Mouse (Mus musculus) heart, adult 2 months (tissue): ENCODE measurements around the gene Zswim4. TPM values are rescaled to one million over a fixed set of nuclear protein-coding genes. Genes with fewer than 3 reads are reported as not detected.

ENCODE experiments used
- DNase-seq, 2 experiments: peaks; one replicate each; pipeline ENCODE4 v3.0.0; 2021
- H3K27ac ChIP-seq: fragments of 200-600 bp; 2 replicates; pipeline ENCODE4 v1.8.1; 2022
- H3K27me3 ChIP-seq: fragments of 200-500 bp; 2 replicates; pipeline ENCODE4 v1.6.1; 2012; ENCODE audit warnings: mild to moderate bottlenecking, low read length, inconsistent platforms, mixed read lengths; ENCODE audit not compliant: control insufficient read depth, insufficient read depth
- H3K36me3 ChIP-seq: fragments of 200-500 bp; 2 replicates; pipeline ENCODE4 v1.6.1; 2012; ENCODE audit warnings: low read length, inconsistent platforms; ENCODE audit not compliant: control insufficient read depth, insufficient read depth
- H3K4me1 ChIP-seq: fragments of 200-500 bp; 2 replicates; pipeline ENCODE4 v1.6.1; 2011; ENCODE audit warnings: low read length; ENCODE audit not compliant: control insufficient read depth, insufficient read depth
- H3K4me3 ChIP-seq: fragments of 200-600 bp; 2 replicates; pipeline ENCODE4 v1.8.1; 2022
- H3K79me2 ChIP-seq: fragments of 200-500 bp; replicated peaks from 2 replicates; pipeline ENCODE4 v1.6.1; 2012; ENCODE audit warnings: mild to moderate bottlenecking, inconsistent platforms, low read length, moderate library complexity, mixed read lengths; ENCODE audit not compliant: control insufficient read depth, insufficient read depth
- H3K9ac ChIP-seq: fragments of 200-500 bp; 2 replicates; pipeline ENCODE4 v1.6.1; 2012; ENCODE audit warnings: low read depth, mild to moderate bottlenecking, control low read depth, inconsistent platforms, low read length, mixed read lengths
- CTCF ChIP-seq: fragments of 200-600 bp; IDR thresholded peaks from 2 replicates; pipeline ENCODE4 v1.8.1; 2022; ENCODE audit warnings: antibody characterized with exemption, mild to moderate bottlenecking, moderate library complexity
- EP300 ChIP-seq: fragments of 200-500 bp; IDR thresholded peaks from 2 replicates; pipeline ENCODE4 v1.6.1; 2011; ENCODE audit warnings: low read depth, low read length, control low read depth; ENCODE audit not compliant: insufficient read depth
- POLR2A ChIP-seq: fragments of 200-500 bp; IDR thresholded peaks from 2 replicates; pipeline ENCODE4 v1.6.1; 2011; ENCODE audit warnings: mild to moderate bottlenecking, low read depth, low read length, control low read depth; ENCODE audit not compliant: insufficient read depth
- WGBS: fragments of 180-500 bp; shearing (Covaris S2); methylation state at CpG from one replicate; pipeline ENCODE4 v1.1.7; 2018; 5-methylcytosine and 5-hydroxymethylcytosine counted together
- intact Hi-C: fragments of 180-260 bp; cut with DNase I; formaldehyde crosslinking; loops from one replicate; pipeline ENCODE4 v1.15.1; 2025
- polyA plus RNA-seq: library from polyadenylated mRNA; depleted of rRNA; stranded (reverse); fragments of >200 nt; gene quantifications from 2 replicates; pipeline ENCODE4 v1.2.3, GENCODE M21; 2012
- total RNA-seq, 2 experiments: library from RNA; stranded (reverse); gene quantifications; 2 replicates each; pipeline ENCODE4 v1.2.3; 2021

Gene Zswim4
- total and polyA plus RNA-seq, 3 experiments: 6.8 to 10.4 (median 8.2) TPM

DNA sequence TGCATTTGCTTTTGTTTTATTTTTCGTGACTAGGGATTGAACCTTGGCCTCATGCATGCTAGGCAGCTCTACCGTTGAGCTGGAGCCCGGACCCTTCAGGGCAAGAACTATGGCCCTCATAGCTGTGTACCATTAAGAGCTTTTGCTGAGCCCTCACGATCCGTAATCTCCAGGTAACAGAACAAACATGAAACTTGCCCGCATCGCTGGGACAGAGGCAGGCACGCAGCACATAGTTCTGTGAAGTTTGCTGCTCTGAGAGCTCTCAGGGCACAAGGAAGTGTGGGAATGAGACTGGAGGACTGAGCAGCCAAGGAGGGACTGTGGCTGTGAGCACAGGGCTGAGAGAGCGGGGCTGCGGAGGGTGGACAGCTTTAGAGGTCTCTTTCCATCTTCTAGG lies 48.2 kb downstream of the Zswim4 start:
- no peak for TF ChIP-seq EP300
- TF ChIP-seq POLR2A: no peak
- TF ChIP-seq CTCF: no peak
- DNase-seq: no peak
- peaks cover 17% of the 10 kb centered on the region for H3K4me1 ChIP-seq
- H3K36me3 ChIP-seq: no peaks in the 10 kb centered on the region; the same call in 1 of the 2 replicates
- H3K4me3 ChIP-seq: no peak overlapping the region
- H3K27ac ChIP-seq: peak overlapping the region; percentile 97
- no peaks in the 10 kb centered on the region for H3K79me2 ChIP-seq
- WGBS: 85% methylated on average over 10 of the region's 10 CpGs
- no peak overlapping the region for H3K9ac ChIP-seq
- H3K27me3 ChIP-seq: no peaks in the 10 kb centered on the region
- intact Hi-C loops: loop anchor here (1.0 to 10.0 kb wide), 2 partner anchors 16 to 444 kb away; partner anchors contain the start of gene Adgre5

DNA sequence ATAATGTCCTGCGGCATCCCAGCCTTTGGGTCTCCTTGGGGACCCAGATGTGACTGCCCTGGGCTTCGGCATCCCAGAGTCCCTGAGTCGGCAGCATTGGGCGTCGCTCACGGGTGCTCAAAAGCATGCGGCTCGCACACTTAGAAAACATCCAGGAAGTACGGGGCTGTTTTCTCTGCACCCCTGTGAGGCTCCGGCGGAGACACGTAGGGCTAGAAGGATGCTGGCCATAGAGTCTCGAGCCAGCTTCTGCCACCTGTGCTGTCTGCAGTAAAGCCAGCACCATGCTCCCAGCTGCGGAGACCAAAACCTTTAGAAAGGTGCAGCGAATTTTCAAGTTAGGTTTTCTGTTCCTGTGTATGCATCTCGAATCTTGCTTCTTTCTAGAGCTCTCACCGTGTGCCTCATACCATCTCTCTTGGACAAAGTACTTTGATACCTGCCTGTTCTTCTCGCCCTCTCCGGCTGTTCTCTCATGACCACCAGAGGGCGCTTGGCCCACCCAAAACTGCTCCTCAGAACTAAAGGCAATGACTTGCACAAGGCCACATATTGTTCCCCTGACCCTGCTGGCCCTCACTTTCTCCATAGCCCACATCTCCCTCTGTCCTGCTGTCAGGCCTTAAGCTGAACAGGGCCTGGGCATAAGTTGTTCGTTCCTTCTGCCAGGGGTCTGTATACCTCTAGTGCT lies 49.6 kb downstream of the Zswim4 start:
- peak overlapping the region; percentile 63 for H3K9ac ChIP-seq

DNA sequence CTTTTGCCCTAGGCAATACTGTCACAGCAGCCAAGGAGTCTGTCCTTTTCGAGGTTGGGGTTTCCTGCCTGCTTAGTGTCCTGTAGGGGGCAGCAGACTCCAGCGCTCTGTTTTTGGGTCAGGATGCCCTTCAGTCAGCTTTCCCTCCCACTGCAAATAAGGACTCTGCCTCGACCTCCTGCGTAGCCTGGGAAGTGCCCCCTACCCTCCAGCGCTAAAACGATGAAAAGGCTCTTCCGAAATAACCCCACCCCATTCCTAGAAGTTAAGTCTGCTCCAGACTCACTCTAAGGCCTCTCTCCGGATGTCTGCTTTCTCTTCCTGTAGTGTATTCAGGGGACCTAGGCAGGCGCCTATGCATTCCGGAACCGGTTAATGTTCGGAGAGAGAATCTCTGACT lies 50.3 kb downstream of the Zswim4 start:
- 2% methylated on average over 12 of the region's 12 CpGs for WGBS
- peaks cover 12% of the 10 kb centered on the region for H3K4me1 ChIP-seq
- peak overlapping the region; percentile 88 for H3K27ac ChIP-seq
- TF ChIP-seq POLR2A (peak; percentile 63), EP300 (peak; percentile 95), CTCF (no peak; the same call in 1 of the 2 replicates)
- peak overlapping the region; percentile 31 for H3K4me3 ChIP-seq
- H3K79me2 ChIP-seq: no peaks in the 10 kb centered on the region
- H3K9ac ChIP-seq: peak overlapping the region; percentile 63
- DNase-seq: peak; percentile 81 to 86
- H3K27me3 ChIP-seq: no peaks in the 10 kb centered on the region
- no peaks in the 10 kb centered on the region; the same call in 1 of the 2 replicates for H3K36me3 ChIP-seq
- intact Hi-C loops: loop anchor here (1.0 to 10.0 kb wide), 4 partner anchors 99 to 442 kb away; partner anchors contain the start of gene Adgre5

More for the DNA sequence above, 49.6 kb downstream of the Zswim4 start:
- peak; percentile 81 for DNase-seq
- WGBS: 5% methylated on average over 21 of the region's 21 CpGs
- H3K36me3 ChIP-seq: no peaks in the 10 kb centered on the region; the same call in 1 of the 2 replicates
- TF ChIP-seq CTCF (peak; percentile 90), POLR2A (no peak), EP300 (peak; percentile 66; the same call in 1 of the 2 replicates)
- peak overlapping the region; percentile 31 for H3K4me3 ChIP-seq
- peaks cover 16% of the 10 kb centered on the region for H3K4me1 ChIP-seq
- no peaks in the 10 kb centered on the region for H3K79me2 ChIP-seq
- H3K27me3 ChIP-seq: no peaks in the 10 kb centered on the region
- intact Hi-C loops: loop anchor here (1.0 to 10.0 kb wide), 4 partner anchors 23 to 442 kb away; partner anchors contain the start of gene Adgre5
- peak overlapping the region; percentile 88 for H3K27ac ChIP-seq

DNA sequence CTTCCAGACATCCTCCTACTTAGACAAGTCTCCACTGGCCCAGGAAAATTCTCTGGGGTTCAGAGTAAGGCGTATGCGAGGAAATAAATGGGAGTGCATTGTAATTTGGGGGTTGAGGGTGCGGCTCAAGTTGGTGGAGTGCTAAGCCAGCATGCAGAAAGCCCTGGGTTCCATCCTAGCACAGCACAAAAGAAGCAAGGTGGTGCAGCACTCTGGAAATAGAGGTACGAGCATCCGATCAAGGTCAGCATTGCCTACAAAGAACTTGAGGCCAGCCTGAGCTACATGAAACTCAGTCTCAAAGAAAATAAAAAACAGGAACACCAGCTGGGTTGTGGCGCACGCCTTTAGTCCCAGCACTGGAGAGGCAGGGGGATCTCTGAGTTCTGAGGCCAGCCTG lies 51.7 kb downstream of the Zswim4 start, which contains the start of gene Nanos3:
Gene Nanos3 (minus strand): TSS at position 101 of the 400 bp plus-strand sequence.
- peaks cover 11% of the 10 kb centered on the region for H3K4me1 ChIP-seq
- 99% methylated on average over 7 of the region's 7 CpGs for WGBS

DNA sequence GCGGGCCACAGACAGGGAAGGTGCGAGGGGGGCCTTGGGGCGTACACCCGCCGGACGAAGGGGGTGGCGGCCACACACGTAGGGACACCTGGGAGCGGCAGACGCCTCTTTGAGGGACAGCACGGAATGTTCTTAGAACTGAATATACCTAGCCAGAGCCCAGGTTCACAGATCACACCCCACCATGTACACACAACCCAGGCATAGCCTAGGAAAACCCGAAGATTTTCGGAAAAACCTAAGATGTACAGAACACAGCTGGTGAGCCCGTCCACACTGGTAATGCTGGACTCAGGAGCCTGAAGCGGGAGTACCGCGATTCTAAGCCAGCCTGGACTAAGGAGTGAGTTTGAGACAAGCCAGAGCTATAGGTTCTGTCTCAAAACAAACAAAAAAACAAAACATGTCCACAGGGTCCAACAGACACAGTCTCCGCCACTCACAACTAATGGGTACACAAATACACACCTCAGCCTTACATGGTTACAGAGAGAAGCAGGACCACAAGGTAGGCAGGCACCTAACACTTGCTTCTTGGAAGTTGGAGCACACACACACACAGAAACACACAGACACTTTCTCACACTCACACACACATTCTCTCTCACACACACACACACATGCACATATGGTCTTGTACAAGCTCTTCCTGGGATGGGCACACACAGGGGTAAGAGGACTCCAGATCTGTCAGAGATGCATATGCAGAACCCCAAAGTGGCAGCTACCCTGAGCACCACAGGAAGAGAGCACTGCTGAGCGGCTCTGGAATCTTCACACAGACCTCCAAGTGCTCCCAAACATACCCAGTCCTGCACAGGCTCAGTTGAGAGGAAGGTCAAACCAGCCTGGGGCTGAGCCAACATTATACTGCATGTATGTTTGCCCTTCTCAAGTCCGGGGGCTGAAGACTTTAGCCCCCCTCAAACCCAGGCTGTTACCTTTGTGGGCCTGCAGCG lies 52.5 kb downstream of the Zswim4 start:
- no peaks in the 10 kb centered on the region for H3K27me3 ChIP-seq
- H3K79me2 ChIP-seq: no peaks in the 10 kb centered on the region
- H3K9ac ChIP-seq: peak overlapping the region; percentile 83
- DNase-seq: no peak
- H3K4me3 ChIP-seq: peak overlapping the region; percentile 58
- no peak overlapping the region; the same call in 1 of the 2 replicates for H3K27ac ChIP-seq
- peaks cover 9% of the 10 kb centered on the region for H3K4me1 ChIP-seq
- intact Hi-C loops: loop anchor here (10.0 kb wide), 1 partner anchor 440 kb away; the partner anchor contains the start of gene Adgre5
- 28% methylated on average over 21 of the region's 21 CpGs for WGBS
- no peaks in the 10 kb centered on the region for H3K36me3 ChIP-seq
- no peak for TF ChIP-seq EP300
- no peak for TF ChIP-seq CTCF
- TF ChIP-seq POLR2A: no peak

More for the DNA sequence above, 51.7 kb downstream of the Zswim4 start, which contains the start of gene Nanos3:
- Histone ChIP-seq H3K79me2 (no peaks in the 10 kb centered on the region), H3K4me3 (peak within 1 kb of the TSS; percentile 58), H3K27me3 (no peaks in the 10 kb centered on the region), H3K27ac (no peak within 1 kb of the TSS; the same call in 1 of the 2 replicates), H3K9ac (peak within 1 kb of the TSS; percentile 83), H3K36me3 (no peaks in the 10 kb centered on the region; the same call in 1 of the 2 replicates)
- intact Hi-C loops: loop anchor here (10.0 kb wide), 1 partner anchor 440 kb away; the partner anchor contains the start of gene Adgre5
- TF ChIP-seq CTCF (no peak), POLR2A (no peak), EP300 (no peak)
- no peak for DNase-seq
